Mouse (Mus musculus) R1 (cell line): Measurements from ENCODE around the gene Tjp3.

Experiments used
- DNase-seq: peaks from one replicate; pipeline ENCODE4 v3.0.0-alpha.2; 2018; ENCODE audit warnings: low read depth, low spot score

Gene Tjp3

GRCm38 (mm10) chr10:81268643-81269412, 22.6 kb downstream of the Tjp3 start:
- DNase-seq = no peak

GRCm38 (mm10) chr10:81268056-81268455, 23.3 kb downstream of the Tjp3 start:
- DNase-seq = peak; percentile 90

- DNase-seq = peak; percentile 96
Observed at GRCm38 (mm10) chr10:81266211-81267105, 24.9 kb downstream of the Tjp3 start, which contains the start of the genes Mrpl54 and Apba3. Mrpl54 (minus strand) TSS chr10:81266934. Apba3 (plus strand) TSS chr10:81266960.

GRCm38 (mm10) chr10:81265540-81265939, 25.8 kb downstream of the Tjp3 start:
- no peak for DNase-seq

- no peak for DNase-seq
Observed at GRCm38 (mm10) chr10:81261025-81261424, 30.4 kb downstream of the Tjp3 start.

GRCm38 (mm10) chr10:81259225-81259884, 32.0 kb downstream of the Tjp3 start:
- DNase-seq = no peak

- DNase-seq = peak; percentile 33
Observed at GRCm38 (mm10) chr10:81257158-81258039, 34.0 kb downstream of the Tjp3 start.

GRCm38 (mm10) chr10:81254886-81255285, 36.5 kb downstream of the Tjp3 start:
- no peak for DNase-seq

- peak; percentile 68 for DNase-seq
Observed at GRCm38 (mm10) chr10:81252424-81253419, 38.7 kb downstream of the Tjp3 start, which contains the start of gene Matk. Matk (plus strand) TSS chr10:81252935.

GRCm38 (mm10) chr10:81249442-81249841, 41.9 kb downstream of the Tjp3 start:
- no peak for DNase-seq

- no peak for DNase-seq
Observed at GRCm38 (mm10) chr10:81247804-81248203, 43.6 kb downstream of the Tjp3 start.

- no peak for DNase-seq
Observed at GRCm38 (mm10) chr10:81245166-81245565, 46.2 kb downstream of the Tjp3 start.

- peak; percentile 69 for DNase-seq
Observed at GRCm38 (mm10) chr10:81244595-81244994, 46.8 kb downstream of the Tjp3 start.

GRCm38 (mm10) chr10:81244146-81244545, 47.2 kb downstream of the Tjp3 start:
- no peak for DNase-seq

GRCm38 (mm10) chr10:81242021-81242420, 49.4 kb downstream of the Tjp3 start:
- no peak for DNase-seq

- peak; percentile 89 for DNase-seq
Observed at GRCm38 (mm10) chr10:81240876-81241275, 50.5 kb downstream of the Tjp3 start.

GRCm38 (mm10) chr10:81238618-81239017, 52.8 kb downstream of the Tjp3 start:
- no peak for DNase-seq

- no peak for DNase-seq
Observed at GRCm38 (mm10) chr10:81236471-81237268, 54.7 kb downstream of the Tjp3 start.

GRCm38 (mm10) chr10:81234206-81234605, 57.2 kb downstream of the Tjp3 start:
- DNase-seq = no peak
